Mouse (Mus musculus) kidney, postnatal 0 days (tissue): ENCODE measurements around the gene Zbtb22. TPM values are rescaled to one million over a fixed set of nuclear protein-coding genes. Genes with fewer than 3 reads are reported as not detected.

Experiments
- ATAC-seq: fragments of 200-750 bp; cut with Nextera tagmentation; replicated peaks from 2 replicates; pipeline ENCODE4 v1.8.0; 2017; ENCODE audit warnings: low read depth, moderate number of reproducible peaks, moderate TSS enrichment, moderate library complexity; ENCODE audit not compliant: low FRiP score
- DNase-seq: peaks from one replicate; pipeline ENCODE4 v3.0.0-alpha.2; 2016; ENCODE audit warnings: low spot score
- H3K27ac ChIP-seq: fragments of 300-500 bp; sonication (generic); 2 replicates; pipeline ENCODE4 v1.5.1; 2014; ENCODE audit warnings: mild to moderate bottlenecking
- H3K27me3 ChIP-seq: fragments of 300-500 bp; sonication (generic); 2 replicates; pipeline ENCODE4 v1.6.1; 2014; ENCODE audit warnings: low read length, mixed read lengths; ENCODE audit not compliant: insufficient read depth
- H3K36me3 ChIP-seq: fragments of 300-500 bp; sonication (generic); 2 replicates; pipeline ENCODE4 v1.6.1; 2014; ENCODE audit warnings: low read length, mixed read lengths; ENCODE audit not compliant: insufficient read depth
- H3K4me1 ChIP-seq: fragments of 300-500 bp; sonication (generic); replicated peaks from 2 replicates; pipeline ENCODE4 v1.6.1; 2014; ENCODE audit warnings: antibody characterized with exemption, low read length, mixed read lengths; ENCODE audit not compliant: insufficient read depth
- H3K4me2 ChIP-seq: fragments of 300-500 bp; sonication (generic); 2 replicates; pipeline ENCODE4 v1.6.1; 2014; ENCODE audit warnings: mild to moderate bottlenecking, low read length, moderate library complexity, mixed read lengths
- H3K4me3 ChIP-seq: fragments of 300-500 bp; sonication (generic); replicated peaks from 2 replicates; pipeline ENCODE4 v1.5.1; 2014; ENCODE audit warnings: low read depth, low read length
- H3K9ac ChIP-seq: fragments of 300-500 bp; sonication (generic); 2 replicates; pipeline ENCODE4 v1.6.1; 2014; ENCODE audit warnings: low read depth, low read length
- H3K9me3 ChIP-seq: fragments of 300-500 bp; sonication (generic); replicated peaks from 2 replicates; pipeline ENCODE4 v1.6.1; 2016; ENCODE audit warnings: low read length, inconsistent platforms, mixed read lengths
- CTCF ChIP-seq: IDR thresholded peaks from 2 replicates; pipeline ENCODE4 v1.5.1; 2016; ENCODE audit warnings: antibody characterized with exemption, low read depth, mild to moderate bottlenecking, moderate library complexity
- WGBS: fragments of 180-500 bp; shearing (Covaris S2); extraction: QIAGEN DNeasy Blood & Tissue Kit; methylation state at CpG from one replicate; pipeline ENCODE4 v1.1.7; 2014; 5-methylcytosine and 5-hydroxymethylcytosine counted together
- polyA plus RNA-seq: library from polyadenylated mRNA; unstranded; fragments of >200 nt; fragmentation: Nextera tagmentation; extraction: Ambion mirVana; gene quantifications from 2 replicates; pipeline ENCODE4 v1.2.1, GENCODE M21; 2015

Gene Zbtb22
- polyA plus RNA-seq, 1 experiment from 2014 or later: 19.8 TPM

DNA sequence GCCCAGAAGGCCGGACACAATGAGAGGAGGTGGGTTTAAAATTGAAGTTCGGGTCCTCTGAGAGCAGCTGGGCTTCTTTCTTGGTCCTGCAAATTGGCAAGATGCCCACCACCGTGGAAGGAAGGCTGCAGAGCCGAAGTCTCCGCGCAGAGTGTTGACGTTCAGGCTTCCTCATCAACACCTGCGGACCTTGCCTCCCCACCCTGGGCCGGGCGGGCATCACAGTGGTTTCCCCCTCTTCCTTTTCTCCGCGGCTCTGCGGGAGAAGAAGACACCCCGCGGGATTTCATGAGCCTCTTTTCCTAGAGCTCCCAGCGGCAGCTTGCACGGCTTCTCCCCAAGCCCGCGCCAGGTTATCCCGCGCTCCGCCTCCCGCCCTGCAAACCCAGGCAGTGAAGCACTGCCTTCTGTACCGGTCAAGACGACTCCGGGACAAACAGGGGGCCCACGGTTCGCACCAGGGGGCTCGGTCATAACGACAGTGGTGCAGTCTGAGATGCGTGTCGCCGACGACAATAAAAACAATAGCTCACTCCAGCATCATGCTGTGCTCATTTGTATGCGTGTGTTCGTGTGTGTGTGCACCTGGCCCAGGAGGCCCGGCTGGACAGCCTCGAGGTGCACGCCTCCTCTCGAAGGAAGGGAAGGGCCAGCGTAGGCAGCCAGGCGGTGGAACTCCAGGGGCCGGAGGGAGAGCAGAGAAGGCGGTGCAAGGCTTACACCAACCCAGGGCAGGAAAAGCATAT, 7.2 kb upstream of the Zbtb22 start:
- Histone ChIP-seq H3K9ac (peak overlapping the region; percentile 87), H3K36me3 (peaks cover 21% of the 10 kb centered on the region), H3K4me2 (peak overlapping the region; percentile 97), H3K27me3 (no peaks in the 10 kb centered on the region), H3K4me3 (peak overlapping the region; percentile 83), H3K4me1 (peaks cover 20% of the 10 kb centered on the region), H3K9me3 (no peaks in the 10 kb centered on the region), H3K27ac (peak overlapping the region; percentile 96)
- DNase-seq (no peak), ATAC-seq (peak; percentile 55)
- no peak for TF ChIP-seq CTCF
- under 1% methylated on average over 42 of the region's 44 CpGs for WGBS

DNA sequence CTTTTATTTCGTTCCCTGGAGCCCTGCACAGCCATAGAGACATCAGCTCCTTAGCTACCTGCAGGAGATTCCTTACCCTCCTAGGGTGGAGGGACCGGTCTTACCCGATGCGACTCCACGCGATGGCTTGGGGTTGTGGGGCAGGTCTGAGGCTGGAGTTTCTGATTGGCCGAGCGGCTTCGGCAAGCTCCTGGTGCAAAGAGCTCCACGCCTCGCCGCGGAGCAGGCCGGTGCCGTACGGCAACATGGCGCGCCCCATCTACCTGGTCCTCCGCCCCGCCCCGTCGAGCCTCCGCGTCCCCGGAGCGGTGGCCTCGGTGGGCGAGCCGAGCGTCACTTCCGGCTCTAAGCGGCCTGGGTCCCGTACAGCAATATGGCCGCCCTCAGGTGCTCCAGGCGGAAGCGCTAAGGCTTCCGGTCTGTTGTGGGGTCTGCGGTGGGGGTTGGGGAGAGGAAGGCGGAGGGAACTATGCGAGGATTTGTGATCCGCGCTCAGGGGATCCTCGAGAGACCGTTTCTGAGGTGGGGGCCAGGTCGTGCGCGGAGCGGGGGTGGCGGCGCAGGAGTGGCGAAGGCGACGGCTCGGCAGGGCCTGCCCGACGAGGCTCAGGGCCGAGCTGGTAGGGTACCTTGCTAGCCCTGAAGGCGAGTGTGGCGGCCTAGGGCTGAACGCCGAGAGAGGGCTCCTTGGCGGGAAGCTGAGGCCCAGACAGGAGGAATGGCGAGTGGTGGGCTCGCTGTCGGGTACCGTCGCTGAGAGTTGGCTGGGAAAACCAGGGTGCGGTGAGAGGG, 6.4 kb upstream of the Zbtb22 start, which contains the start of gene Daxx:
Daxx (plus strand) TSS at position 338 of the 792 bp plus-strand sequence.
- ATAC-seq: peak; percentile 97

DNA sequence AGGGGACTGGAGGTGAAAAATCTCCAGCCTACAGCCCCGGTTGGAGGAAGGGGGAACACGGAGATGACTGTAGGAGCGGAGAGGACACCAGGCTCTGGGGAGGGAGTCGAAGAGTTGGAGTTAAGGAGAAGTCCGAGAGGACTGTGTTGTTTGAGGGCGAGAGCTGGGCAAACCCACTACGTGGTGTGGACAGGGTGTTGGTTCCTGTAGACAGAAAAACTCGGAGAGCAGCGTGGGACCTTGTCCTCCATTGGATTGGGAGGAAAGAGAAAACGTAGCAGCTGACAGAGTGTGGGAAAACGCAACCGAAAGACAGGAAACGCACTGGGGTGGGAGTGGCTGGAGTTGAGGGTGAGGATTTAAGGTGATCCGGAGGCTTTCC, 5.8 kb upstream of the Zbtb22 start:
- Histone ChIP-seq H3K4me1 (peaks cover 20% of the 10 kb centered on the region), H3K9me3 (no peaks in the 10 kb centered on the region), H3K4me3 (peak overlapping the region; percentile 83), H3K36me3 (peaks cover 30% of the 10 kb centered on the region), H3K4me2 (peak overlapping the region; percentile 97), H3K9ac (peak overlapping the region; percentile 87), H3K27me3 (no peaks in the 10 kb centered on the region), H3K27ac (peak overlapping the region; percentile 96)
- DNase-seq (peak; percentile 78), ATAC-seq (0 out of 2 replicates have a peak, but pooled peaks have one; percentile 1)
- 0% methylated on average over 14 of the region's 14 CpGs for WGBS
- no peak for TF ChIP-seq CTCF

More for the DNA sequence above, 6.4 kb upstream of the Zbtb22 start, which contains the start of gene Daxx:
- Histone ChIP-seq H3K27ac (peak within 1 kb of the TSS; percentile 96), H3K4me1 (peaks cover 20% of the 10 kb centered on the region), H3K9me3 (no peaks in the 10 kb centered on the region), H3K9ac (peak within 1 kb of the TSS; percentile 87), H3K4me2 (peak within 1 kb of the TSS; percentile 97), H3K4me3 (peak within 1 kb of the TSS; percentile 83), H3K27me3 (no peaks in the 10 kb centered on the region), H3K36me3 (peaks cover 28% of the 10 kb centered on the region)
- TF ChIP-seq CTCF: no peak
- peak; percentile 98 for DNase-seq
- under 1% methylated on average over 68 of the region's 68 CpGs for WGBS

DNA sequence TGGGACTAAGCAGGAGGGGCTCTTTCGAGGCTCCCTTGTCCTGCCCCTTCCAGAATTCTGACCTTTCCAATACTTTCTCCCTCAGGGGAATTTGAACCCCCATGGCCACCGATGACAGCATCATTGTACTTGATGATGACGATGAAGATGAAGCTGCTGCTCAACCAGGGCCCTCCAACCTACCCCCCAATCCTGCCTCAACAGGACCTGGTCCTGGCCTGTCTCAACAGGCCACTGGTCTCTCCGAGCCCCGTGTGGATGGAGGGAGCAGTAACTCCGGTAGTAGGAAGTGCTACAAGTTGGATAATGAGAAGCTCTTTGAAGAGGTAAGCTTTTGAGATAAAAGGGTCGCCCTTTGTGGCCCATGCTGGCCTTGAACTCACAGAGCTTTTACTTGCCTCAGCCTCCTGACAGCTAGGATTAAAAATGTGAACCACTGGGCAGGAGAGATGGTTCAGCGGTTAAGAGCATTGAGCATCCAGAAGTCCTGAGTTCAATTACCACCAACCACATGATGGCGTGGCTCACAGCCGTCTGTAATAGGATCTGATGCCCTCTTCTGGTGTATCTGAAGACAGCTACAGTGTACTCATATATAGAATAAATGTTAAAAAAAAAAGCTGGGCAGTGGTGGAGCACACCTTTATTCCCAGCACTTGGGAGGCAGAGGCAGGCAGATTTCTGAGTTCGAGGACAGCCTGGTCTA, 5.2 kb upstream of the Zbtb22 start:
- Histone ChIP-seq H3K4me3 (peak overlapping the region; percentile 83), H3K9me3 (no peaks in the 10 kb centered on the region), H3K27me3 (no peaks in the 10 kb centered on the region), H3K9ac (peak overlapping the region; percentile 87), H3K4me2 (peak overlapping the region; percentile 97), H3K36me3 (peaks cover 30% of the 10 kb centered on the region), H3K4me1 (peaks cover 20% of the 10 kb centered on the region), H3K27ac (peak overlapping the region; percentile 96)
- no peak for ATAC-seq
- no peak for DNase-seq
- peak; percentile 48 for TF ChIP-seq CTCF
- 39% methylated on average over 11 of the region's 11 CpGs for WGBS

DNA sequence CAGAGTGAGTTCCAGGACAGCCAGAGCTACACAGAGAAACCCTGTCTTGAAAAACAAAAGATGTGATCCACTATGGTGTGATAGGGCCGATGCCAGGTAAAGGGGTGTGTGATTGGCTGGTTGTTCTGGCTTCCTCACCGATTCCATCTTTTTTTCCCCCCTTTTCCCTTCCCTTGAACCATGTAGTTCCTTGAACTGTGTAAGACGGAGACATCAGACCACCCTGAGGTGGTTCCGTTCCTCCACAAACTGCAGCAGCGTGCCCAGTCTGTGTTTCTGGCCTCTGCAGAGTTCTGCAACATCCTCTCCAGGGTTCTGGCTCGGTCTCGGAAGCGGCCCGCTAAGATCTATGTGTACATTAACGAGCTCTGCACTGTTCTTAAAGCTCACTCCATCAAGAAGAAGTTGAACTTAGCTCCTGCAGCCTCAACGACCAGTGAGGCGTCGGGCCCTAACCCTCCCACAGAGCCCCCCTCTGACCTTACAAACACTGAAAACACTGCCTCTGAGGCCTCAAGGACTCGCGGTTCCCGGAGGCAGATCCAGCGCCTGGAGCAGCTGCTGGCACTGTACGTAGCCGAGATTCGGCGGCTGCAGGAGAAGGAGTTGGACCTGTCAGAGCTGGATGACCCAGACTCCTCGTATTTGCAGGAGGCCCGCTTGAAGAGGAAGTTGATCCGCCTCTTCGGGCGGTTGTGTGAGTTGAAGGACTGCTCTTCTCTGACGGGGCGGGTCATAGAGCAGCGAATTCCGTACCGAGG, 4.5 kb upstream of the Zbtb22 start:
- peak overlapping the region; percentile 27 for H3K4me2 ChIP-seq
- no peaks in the 10 kb centered on the region for H3K9me3 ChIP-seq
- WGBS: 56% methylated on average over 31 of the region's 31 CpGs
- no peak for DNase-seq
- peak overlapping the region; percentile 23; the same call in 1 of the 2 replicates for H3K9ac ChIP-seq
- peaks cover 20% of the 10 kb centered on the region for H3K4me1 ChIP-seq
- no peak for TF ChIP-seq CTCF
- H3K27ac ChIP-seq: no peak overlapping the region
- ATAC-seq: no peak
- H3K27me3 ChIP-seq: no peaks in the 10 kb centered on the region
- peaks cover 30% of the 10 kb centered on the region for H3K36me3 ChIP-seq
- H3K4me3 ChIP-seq: no peak overlapping the region
